Mouse (Mus musculus): ENCODE results near the gene Clpb.

Clpb gene

DNA sequence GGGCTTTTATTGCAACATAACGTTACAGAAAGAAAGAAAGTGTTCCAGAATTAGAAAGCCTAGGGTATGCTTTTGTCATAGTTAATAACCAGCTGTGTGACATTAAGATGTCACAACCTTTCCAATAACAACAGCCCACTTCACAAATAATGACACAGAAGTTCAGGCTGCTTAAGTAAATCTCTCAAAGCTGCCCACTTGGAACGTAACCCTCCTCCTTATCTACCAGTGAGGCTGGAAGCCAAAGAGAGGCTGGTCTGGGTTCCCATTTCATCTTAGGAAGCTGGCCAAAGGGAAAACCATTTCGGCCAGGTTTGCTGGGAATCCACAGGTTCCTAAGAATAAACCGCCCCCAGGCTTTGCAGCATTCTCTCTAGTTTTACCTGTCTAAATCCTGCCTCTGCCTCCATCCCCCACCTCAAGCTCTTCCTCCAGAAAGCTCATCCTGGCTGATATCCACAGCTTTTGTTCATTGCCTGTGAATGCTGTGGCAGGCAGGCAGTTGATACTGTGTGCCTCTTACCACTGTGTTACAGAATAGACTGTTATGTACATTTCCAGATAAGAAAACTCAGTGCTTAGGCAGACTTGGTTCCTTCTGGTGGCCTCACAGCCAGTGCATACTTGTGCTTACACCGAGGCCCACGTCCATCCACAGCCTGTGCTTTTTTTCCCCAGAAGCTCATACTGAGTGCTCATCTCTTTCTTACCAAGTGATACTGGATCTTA is 12.8 kb downstream of the Clpb start:
- DNase-seq (ENCODE audit: low spot score), result peak; percentile 67

GRCm38 (mm10) chr7:101676762-101677308 is 13.4 kb downstream of the Clpb start:
- no peak for DNase-seq (ENCODE audit: low spot score)

- DNase-seq (ENCODE audit: low spot score), result peak; percentile 81
These were observed 16.2 kb downstream of the Clpb start for GRCm38 (mm10) chr7:101679591-101679990.

GRCm38 (mm10) chr7:101680961-101681360 is 17.5 kb downstream of the Clpb start:
- DNase-seq (ENCODE audit: low spot score), result no peak

GRCm38 (mm10) chr7:101681565-101682071 is 18.2 kb downstream of the Clpb start:
- DNase-seq (ENCODE audit: low spot score), result no peak

- DNase-seq (ENCODE audit: low spot score), result no peak
These were observed 19.5 kb downstream of the Clpb start for GRCm38 (mm10) chr7:101682886-101683285.

DNA sequence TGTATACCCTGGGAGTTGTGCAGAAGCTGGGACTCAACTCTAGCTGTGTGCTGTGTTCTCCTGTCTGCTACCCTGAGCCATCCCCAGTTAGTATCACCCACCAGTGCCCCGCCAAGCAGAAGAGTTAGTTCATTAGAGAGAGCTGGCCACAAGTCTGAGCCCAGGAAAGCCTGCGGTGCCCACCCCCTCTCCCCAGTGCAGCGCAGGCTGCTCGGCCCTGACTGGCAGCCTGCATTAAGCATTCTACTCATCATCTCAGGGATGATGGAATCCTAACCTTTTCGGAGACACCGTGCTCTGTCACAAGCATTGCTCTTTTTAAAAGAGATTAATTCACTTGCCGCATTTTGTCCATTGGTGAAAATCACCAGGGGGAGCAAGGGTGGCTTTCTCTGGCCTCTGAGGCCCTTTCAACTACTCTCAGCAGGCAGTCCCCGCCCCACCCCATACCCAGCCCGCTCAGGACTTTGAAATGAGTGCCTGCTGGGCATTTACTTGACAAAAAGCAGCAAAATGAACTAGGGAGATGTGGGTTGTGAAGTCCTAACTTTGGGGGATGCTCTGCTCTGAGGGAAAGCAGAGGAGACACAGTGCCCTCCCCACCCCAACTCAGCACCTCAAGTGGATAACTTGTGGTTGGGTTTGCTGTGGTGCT is 20.7 kb downstream of the Clpb start:
- DNase-seq (ENCODE audit: low spot score), result no peak

GRCm38 (mm10) chr7:101684671-101685070 is 21.2 kb downstream of the Clpb start:
- no peak for DNase-seq (ENCODE audit: low spot score)

DNA sequence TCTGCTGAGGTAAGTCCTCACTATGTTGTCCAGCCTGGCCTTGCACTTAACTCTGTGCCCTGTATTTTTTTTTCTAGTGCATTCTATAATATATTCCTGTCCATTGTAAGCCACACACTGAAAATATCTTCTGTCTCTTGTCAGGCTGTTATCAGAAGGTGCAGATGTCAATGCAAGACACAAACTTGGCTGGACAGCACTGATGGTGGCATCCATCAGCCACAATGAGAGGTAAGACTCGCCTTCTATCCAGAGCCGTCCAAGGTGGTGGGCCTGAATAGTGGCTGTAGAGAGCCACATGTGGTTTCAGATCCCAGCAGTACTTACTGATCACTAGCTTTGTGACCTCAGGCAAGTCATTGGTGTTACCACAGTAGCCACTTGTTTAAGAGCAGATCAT is 23.7 kb downstream of the Clpb start:
- DNase-seq (ENCODE audit: low spot score), result no peak

- no peak for DNase-seq (ENCODE audit: low spot score)
These were observed 27.0 kb downstream of the Clpb start for GRCm38 (mm10) chr7:101690471-101690870.

- DNase-seq (ENCODE audit: low spot score), result no peak
These were observed 28.4 kb downstream of the Clpb start for GRCm38 (mm10) chr7:101691863-101692262.

GRCm38 (mm10) chr7:101692446-101692845 is 29.0 kb downstream of the Clpb start:
- no peak for DNase-seq (ENCODE audit: low spot score)

DNA sequence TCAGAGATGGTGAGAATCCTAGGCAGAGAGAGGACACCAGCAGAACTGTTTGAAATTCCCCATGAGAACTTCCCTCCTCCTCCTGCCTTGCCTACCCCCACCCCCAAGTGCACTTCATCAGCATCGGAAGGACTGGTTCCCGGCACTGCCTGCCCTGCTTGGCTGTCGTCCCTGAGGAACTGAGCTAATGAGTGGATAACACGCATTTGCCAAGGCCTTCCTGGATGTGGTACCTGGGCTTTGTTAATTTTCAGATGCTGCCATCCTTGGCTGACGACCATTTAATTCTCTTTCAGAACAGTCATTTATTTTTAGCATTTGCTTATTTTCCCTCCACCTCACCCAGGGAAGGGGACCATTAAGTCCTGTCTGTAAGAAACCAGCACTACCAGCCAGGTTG is 32.0 kb downstream of the Clpb start:
- DNase-seq (ENCODE audit: low spot score), result peak; percentile 12

DNA sequence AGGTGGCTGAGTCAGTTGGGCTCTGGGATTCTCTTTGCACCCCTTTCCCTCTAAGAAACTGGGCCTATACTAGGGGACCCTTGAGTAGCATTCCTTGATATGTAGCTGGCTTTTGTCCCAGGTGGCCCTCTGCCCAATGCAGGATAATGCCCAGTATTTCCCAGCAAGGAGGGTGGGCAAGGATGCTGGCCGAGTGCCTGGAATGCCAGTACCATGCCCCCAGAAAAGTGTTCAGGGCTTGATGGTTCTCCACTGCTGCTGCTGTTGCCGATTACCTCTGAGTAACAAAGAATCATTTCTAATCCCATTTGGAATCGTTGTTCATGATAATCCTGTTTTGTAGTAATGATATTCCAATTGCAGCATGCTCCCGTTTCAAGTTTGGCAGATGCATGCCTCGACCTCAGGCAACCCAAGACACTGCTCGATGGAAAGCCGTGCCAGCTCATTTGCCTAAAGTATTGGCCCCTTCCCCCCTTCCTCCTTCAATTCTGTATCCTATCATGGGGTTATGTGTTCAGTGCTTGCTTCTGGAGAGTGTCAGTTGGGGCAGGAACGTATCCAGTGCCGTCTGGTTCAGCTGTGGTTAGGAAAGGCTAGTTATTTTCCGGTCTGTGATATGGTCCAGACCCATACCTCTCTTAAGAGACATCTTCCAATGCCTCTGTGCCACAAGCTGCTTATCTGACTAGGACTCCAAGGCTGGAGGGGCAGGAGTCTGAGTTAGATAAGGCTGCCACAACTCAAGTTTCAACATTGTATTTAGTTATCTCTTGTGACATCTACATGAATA is 33.7 kb downstream of the Clpb start:
- no peak for DNase-seq (ENCODE audit: low spot score)

DNA sequence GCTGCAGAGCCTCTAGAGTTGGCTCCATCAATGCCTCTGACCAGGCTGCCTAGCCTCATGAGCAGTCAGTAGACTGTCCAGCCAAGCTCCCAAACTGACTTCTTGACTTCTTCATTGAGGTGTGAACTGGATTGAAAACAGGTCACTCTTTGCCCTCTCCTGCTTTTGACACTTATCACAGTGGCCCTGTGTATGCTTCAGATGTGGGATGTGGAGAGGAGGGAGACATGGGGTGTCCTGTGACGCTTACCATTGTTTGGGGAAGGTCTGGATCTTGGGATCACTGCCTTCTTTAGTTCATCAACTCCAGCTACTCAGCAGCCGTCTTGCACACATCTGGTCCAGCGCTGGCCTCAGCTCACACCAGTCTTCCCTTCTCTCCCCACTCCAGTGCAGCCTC is 36.9 kb downstream of the Clpb start:
- DNase-seq (ENCODE audit: low spot score), result no peak

DNA sequence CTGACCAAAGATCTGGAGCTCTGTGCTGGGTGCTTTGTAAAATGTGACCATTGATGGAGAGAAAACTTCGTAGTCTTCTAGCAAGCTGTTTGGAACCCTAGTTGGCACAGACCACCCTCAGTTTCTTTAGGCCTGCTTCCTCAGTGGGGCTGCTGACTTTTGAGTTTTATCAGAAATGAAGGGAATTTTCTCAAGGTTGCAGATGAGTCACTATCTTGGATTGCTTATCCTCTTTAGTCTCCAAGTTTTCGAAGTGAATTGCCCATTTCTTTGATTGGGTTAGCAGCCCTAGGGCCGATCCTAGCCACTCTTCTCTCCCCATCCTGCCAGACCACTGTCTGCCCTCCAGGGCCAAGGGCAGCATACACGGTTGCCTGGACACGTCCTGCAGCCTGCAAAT is 39.3 kb downstream of the Clpb start:
- no peak for DNase-seq (ENCODE audit: low spot score)

DNA sequence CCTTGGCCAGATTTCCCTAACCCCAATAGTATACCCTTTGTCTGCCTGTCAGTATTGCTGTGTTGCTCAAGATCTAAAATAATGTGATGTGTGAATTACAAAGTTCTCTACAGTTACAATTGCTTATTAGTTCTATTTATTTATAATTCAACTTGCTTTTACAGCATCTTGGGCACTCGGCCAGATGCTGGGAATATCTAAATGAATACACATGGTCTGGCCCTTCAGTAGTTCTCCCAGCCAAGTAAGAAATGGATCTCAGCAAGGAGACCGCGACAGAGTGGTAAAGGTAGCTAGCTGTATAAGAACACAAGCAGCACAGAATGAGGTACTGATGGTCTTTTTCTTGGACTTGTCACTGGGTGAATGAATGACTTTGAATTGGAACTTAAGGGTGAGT is 46.2 kb downstream of the Clpb start:
- no peak for DNase-seq (ENCODE audit: low spot score)

GRCm38 (mm10) chr7:101710236-101710635 is 46.8 kb downstream of the Clpb start:
- DNase-seq (ENCODE audit: low spot score), result no peak

- no peak for DNase-seq (ENCODE audit: low spot score)
These were observed 50.5 kb downstream of the Clpb start for GRCm38 (mm10) chr7:101713828-101714400.

DNA sequence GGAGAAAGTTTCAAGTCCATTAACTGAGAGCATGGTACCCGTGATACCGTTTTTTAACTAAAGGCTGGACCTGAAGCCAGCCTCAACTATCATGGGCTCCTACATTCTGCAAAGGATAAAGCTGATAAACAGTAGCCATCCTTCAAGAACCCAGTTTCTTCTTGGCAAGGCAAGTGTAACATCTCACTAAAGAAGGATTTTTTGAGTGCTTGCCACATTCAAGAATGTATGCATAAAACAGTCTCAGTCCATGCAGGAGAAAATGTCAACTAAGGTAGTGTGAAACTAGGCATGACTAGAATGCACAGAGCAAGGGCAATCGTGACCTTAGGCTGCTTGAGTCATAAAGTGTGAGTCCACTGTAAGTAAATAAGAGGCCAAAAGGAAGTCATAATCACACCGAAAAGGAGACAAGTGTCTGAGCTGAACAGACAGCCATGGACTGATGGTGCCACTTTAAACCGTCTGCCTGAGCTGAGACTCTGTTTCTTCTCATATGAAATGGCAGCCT is 51.7 kb downstream of the Clpb start:
- DNase-seq (ENCODE audit: low spot score), result no peak

- DNase-seq (ENCODE audit: low spot score), result no peak
These were observed 56.9 kb downstream of the Clpb start for GRCm38 (mm10) chr7:101720356-101720755.

DNA sequence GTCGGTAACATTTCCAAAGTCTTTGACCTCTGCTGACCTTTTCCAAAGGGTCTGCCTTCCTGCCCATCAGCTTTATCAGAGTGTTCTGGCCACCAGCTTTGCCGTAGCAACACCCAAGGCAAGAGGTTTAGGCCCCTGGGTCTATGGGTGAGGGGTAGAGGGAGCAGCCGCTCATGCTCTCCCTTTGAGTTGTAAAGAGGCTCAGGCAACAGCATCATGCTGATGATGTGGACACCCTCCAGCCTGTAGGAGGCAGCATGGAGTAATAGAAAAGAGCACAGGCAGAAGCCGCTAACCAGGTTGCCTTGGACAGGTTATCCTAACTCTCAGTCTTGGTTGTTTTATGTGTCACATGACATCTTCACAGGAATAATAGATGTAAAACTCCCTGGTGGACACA is 61.6 kb downstream of the Clpb start:
- peak; percentile 4 for DNase-seq (ENCODE audit: low spot score)

Measured in lung, postnatal 25 days (tissue).